Mouse (Mus musculus): ENCODE results near the gene Baiap2. TPM values are rescaled to one million over a fixed set of nuclear protein-coding genes. Genes with fewer than 3 reads are reported as not detected.

The Baiap2 gene
- total and polyA plus RNA-seq, 3 experiments: 3.4 to 6.7 (median 6.1) TPM

DNA sequence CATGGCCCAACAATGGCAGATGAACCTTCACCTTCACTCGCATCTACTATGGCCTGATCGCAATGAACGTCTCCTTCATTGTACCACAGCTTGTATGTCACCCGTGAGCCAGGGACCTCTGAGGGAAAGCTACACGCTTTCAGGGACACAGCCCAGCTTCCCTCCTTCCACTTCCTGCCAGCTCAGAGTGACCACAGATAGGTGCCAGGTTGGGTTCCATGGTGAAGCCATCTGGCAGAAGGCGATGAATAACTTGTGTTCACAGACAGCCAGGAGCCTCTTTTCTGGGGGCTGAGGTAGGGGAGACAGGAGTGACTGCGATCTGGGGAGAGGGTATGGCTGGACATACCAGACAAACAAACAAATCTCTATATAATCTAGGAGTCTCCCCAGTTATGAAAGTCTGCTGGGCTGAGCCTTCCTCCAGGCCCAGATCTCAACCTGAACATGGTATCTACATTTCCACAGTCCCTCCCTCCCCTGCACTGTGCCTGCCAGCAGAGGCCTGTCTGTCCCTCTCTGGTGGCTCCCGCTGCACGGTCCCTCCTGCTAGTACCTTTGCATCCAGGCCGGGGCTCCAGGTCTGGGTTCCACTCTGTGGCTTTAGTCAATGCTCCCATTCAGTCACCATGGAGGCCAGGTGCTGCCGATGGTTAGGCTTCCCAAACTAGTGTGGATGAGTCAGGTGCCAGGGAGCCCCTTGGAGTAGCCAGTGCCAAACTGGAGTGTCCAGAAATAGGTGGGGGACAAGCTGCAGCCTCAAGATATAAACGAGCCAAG lies 113.6 kb downstream of the Baiap2 start (continued):
- TF ChIP-seq NRF1 (IDR thresholded peaks at IDR 0.05; ENCODE audit: low read depth, low read length): no peak

Other genes starting within 250 kb of the Baiap2 start
- 59.7 and 67.2 TPM in 2 replicates for gene Chmp6, start 29.3 kb upstream of the Baiap2 start, total RNA-seq (2012; rRNA removed)
- 63.2 and 70.6 TPM in 2 replicates for gene Chmp6, start 29.3 kb upstream of the Baiap2 start, total RNA-seq (2014; rRNA removed)
- gene Chmp6, start 29.3 kb upstream of the Baiap2 start, polyA plus RNA-seq (2012; ENCODE audit: insufficient read length, low read depth): 50.3 and 67.9 TPM in 2 replicates
- 0.08 and 0.17 TPM in 2 replicates for gene Aatk, start 104.4 kb downstream of the Baiap2 start, total RNA-seq (2012; rRNA removed)
- 0.07 and 0.19 TPM in 2 replicates for gene Aatk, start 104.4 kb downstream of the Baiap2 start, total RNA-seq (2014; rRNA removed)
- gene Aatk, start 104.4 kb downstream of the Baiap2 start, polyA plus RNA-seq (2012; ENCODE audit: insufficient read length, low read depth): 0.21 and 0.42 TPM in 2 replicates
- gene Cep131, start 144.1 kb downstream of the Baiap2 start, total RNA-seq (2012; rRNA removed): 15.9 and 20.9 TPM in 2 replicates
- 1.7 and 2.3 TPM in 2 replicates for gene Cep131, start 144.1 kb downstream of the Baiap2 start, total RNA-seq (2014; rRNA removed)
- gene Cep131, start 144.1 kb downstream of the Baiap2 start, polyA plus RNA-seq (2012; ENCODE audit: insufficient read length, low read depth): 10.2 and 12.7 TPM in 2 replicates
- 22.1 and 22.3 TPM in 2 replicates for gene Tepsin, start 156.0 kb downstream of the Baiap2 start, total RNA-seq (2012; rRNA removed)
- 13.7 and 14.5 TPM in 2 replicates for gene Tepsin, start 156.0 kb downstream of the Baiap2 start, total RNA-seq (2014; rRNA removed)
- 13.0 and 14.2 TPM in 2 replicates for gene Tepsin, start 156.0 kb downstream of the Baiap2 start, polyA plus RNA-seq (2012; ENCODE audit: insufficient read length, low read depth)
- gene Ndufaf8, start 156.2 kb downstream of the Baiap2 start, total RNA-seq (2012; rRNA removed): 88.0 and 103 TPM in 2 replicates
- gene Ndufaf8, start 156.2 kb downstream of the Baiap2 start, total RNA-seq (2014; rRNA removed): 38.6 and 46.3 TPM in 2 replicates
- gene Ndufaf8, start 156.2 kb downstream of the Baiap2 start, polyA plus RNA-seq (2012; ENCODE audit: insufficient read length, low read depth): 50.2 and 59.5 TPM in 2 replicates
- 86.2 and 97.6 TPM in 2 replicates for gene Slc38a10, start 208.6 kb downstream of the Baiap2 start, total RNA-seq (2012; rRNA removed)
- gene Slc38a10, start 208.6 kb downstream of the Baiap2 start, total RNA-seq (2014; rRNA removed): 42.8 and 47.1 TPM in 2 replicates
- 75.6 and 83.7 TPM in 2 replicates for gene Slc38a10, start 208.6 kb downstream of the Baiap2 start, polyA plus RNA-seq (2012; ENCODE audit: insufficient read length, low read depth)

All from CH12.LX (cell line).